Mouse (Mus musculus): ENCODE measurements around the gene Dennd1a.

The Dennd1a gene

DNA sequence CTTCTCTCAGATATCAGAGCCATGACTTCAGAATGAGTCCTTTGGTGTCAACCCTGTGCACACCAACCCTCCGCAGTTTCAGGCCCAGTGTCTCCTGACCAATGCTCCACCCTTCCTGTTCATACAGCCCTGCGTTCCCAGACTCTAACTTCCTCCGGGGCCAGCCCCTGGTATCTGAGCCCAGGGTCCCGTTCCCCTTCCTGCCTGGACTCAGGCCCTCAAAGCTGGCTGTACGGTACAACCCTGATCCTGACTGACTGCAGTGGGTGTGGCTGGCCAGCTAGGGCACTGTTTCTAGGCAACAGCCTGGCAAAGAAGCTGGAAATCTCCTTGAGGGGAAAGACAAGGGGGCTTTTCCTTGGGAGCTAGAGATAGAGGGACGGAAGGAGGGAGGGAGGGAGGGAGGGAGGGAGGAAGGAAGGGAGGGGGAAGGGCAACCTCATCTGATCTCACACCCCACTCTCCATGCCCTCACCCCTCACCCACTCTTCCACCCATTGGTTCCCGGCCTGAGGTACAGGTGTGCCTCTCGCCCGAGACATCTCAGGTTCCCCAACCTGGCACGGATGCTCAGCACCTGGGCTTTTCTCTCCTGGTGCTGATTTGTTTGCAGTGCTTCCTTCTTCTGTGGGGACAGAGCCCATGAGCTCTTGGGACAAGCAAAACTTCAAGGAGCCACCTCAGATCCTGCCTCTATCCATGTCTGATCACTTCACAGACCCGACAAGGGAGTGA, 521.0 kb downstream of the Dennd1a start:
- no peak for DNase-seq

DNA sequence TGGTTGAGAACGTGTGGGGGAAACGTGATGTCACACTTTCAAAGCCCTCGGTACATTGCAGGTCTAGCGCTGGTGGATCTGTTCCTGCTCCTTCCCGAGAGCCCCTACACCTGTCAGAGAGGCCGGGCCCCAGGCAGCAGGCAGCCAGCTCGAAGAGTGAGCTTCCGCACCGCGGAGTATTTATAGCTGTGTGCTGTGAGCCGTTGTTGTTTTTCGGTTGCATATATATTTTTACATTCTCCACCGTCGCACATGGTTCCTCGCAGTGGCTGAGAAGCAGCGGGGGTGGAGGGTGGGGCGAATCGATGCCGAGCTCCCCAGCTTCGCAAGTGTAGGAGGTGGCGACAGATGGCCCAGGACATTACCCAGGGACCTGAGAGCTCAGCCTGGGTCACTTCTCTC, 522.1 kb downstream of the Dennd1a start:
- peak; percentile 68 to 80 for DNase-seq

DNA sequence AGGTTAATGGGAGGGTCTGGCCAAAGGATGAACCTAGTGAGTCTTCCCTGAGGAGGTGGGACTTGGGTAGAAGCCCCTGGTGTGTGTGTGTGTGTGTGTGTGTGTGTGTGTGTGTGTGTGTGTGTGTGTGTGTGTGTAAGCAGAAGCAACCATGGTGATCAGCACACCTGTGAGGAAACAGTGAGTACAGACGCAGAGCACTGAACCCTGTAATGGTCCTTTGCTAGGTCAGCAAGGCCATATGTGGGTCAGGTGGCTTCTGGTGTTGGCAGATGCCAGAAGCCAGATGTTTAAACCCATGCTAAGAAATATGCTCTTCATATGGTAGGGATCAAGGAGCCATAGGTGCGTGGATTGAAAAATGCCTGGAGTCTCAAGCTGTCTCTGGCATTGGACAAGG, 522.7 kb downstream of the Dennd1a start:
- DNase-seq = no peak

DNA sequence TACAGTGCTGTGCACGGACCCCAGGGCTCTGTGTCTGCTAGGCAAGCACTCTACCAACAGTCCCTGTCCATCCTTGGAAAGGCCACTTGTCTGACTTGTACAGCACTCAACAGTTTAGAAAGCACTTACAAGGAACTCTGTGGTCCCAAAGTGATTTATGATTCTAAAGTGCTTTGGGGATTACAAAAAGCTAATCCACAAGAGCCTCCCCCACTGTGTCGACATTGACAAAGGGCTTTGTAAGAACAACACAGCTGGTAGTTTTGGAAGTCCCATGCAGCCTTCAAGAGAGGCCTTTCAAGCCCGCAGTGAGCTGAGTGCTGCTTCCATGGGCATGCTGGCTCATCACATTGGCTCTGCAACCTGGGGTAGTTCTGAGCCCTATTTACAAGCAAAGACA, 523.6 kb downstream of the Dennd1a start:
- DNase-seq = no peak

GRCm38 (mm10) chr2:37760633-37761032, 526.6 kb downstream of the Dennd1a start:
- no peak for DNase-seq

- DNase-seq = no peak
Observed at GRCm38 (mm10) chr2:37758343-37759015, 528.7 kb downstream of the Dennd1a start.

GRCm38 (mm10) chr2:37757784-37758183, 529.4 kb downstream of the Dennd1a start:
- DNase-seq = no peak

DNA sequence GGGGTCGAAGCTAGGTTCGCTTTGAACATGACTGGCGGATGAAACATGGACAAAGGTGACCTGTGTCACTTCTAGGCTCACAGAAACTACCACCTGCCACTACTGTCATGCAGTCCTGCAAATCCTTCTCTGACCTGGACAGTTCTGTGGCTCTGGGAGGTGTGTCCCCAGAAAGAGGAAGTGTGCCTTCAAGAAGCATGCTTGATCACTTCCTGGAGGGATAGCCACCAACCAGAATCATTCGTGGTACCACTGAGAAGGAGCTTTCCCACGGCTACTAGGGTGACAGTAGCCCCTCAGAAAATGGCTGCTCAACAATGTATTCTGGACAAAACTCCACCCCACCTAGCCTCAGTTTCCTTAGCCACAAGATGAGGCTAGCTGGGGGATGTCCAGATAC, 530.2 kb downstream of the Dennd1a start:
- no peak for DNase-seq

GRCm38 (mm10) chr2:37756220-37756930, 530.8 kb downstream of the Dennd1a start:
- no peak for DNase-seq

DNA sequence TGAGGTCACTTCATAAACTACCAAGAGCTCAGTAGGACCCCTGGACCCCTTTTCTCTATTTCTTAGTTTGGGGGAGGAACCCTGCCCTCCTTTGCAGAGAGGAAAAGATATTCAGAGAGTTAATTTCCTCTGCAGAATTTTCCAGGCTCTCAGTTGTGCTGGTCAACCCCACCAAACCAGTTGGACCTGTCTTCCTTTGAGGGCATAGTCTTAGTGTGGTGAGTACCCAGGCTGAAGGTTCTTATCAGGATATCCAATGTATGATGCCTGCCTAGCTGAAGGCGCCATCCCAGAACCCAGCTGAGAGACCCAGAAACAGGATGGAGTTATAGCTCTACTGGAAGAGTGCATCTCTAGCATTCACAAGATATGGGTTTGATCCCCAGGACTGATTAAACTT, 536.1 kb downstream of the Dennd1a start:
- DNase-seq = no peak

DNA sequence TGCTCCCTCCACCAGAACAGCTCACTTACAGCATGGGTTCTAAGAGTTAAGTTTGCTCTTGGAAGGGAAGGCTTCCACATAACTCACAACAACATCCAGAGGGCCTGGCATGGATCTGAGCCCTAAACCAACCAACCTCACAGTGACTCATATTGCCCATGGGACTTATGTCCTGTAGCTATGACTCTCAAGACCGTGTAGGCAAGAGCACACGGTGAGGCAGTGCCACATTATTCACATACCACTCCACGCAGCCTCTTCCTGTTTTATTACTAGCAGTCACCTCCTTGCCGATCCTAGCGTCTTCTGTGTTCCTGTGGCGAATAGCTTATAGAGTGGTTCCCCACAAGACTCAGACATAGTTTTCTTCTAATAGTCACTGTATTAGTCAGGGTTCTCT, 537.9 kb downstream of the Dennd1a start:
- no peak for DNase-seq

All from spleen, adult 18-20 months (tissue).